Mouse (Mus musculus) MEL (cell line): ENCODE results near the gene Stag2. TPM values are rescaled to one million over a fixed set of nuclear protein-coding genes. Genes with fewer than 3 reads are reported as not detected.

Experiments
- DNase-seq: peaks from one replicate; pipeline ENCODE4 v3.0.0; 2011; ENCODE audit warnings: low read depth, low spot score
- H3K27ac ChIP-seq: 2 replicates; pipeline ENCODE4 v1.5.1; 2012; ENCODE audit warnings: low read depth, mild to moderate bottlenecking, control low read depth, low read length, moderate library complexity; ENCODE audit not compliant: control insufficient read depth
- H3K27me3 ChIP-seq, 2 experiments: fragments of 150-350 bp in 1 of 2; sonication (generic) in 1 of 2; 2 replicates each; pipeline ENCODE4 v1.6.1; 2012; ENCODE audit warnings: low read length in 2 of 2, mild to moderate bottlenecking in 2 of 2, improper control_type of control experiment in 1 of 2, moderate library complexity in 1 of 2; ENCODE audit not compliant: insufficient read depth in 2 of 2, control insufficient read depth in 1 of 2
- H3K36me3 ChIP-seq, 2 experiments: 2 replicates each; pipeline ENCODE4 v1.6.1; 2012 to 2014; ENCODE audit warnings: low read length in 2 of 2, improper control_type of control experiment in 1 of 2, inconsistent platforms in 1 of 2, mild to moderate bottlenecking in 1 of 2; ENCODE audit not compliant: insufficient read depth in 2 of 2, control insufficient read depth in 1 of 2
- H3K4me1 ChIP-seq, 2 experiments: fragments of 150-350 bp in 1 of 2; sonication (generic) in 1 of 2; 2 replicates each; pipeline ENCODE4 v1.6.1; 2012; ENCODE audit warnings: low read length in 2 of 2, improper control_type of control experiment in 1 of 2, mild to moderate bottlenecking in 1 of 2; ENCODE audit not compliant: insufficient read depth in 2 of 2, control insufficient read depth in 1 of 2
- H3K4me3 ChIP-seq, 2 experiments: fragments of 150-350 bp in 1 of 2; sonication (generic) in 1 of 2; 2 replicates each; pipeline ENCODE4 v1.5.1; 2012; ENCODE audit warnings: low read depth in 2 of 2, low read length in 2 of 2, mild to moderate bottlenecking in 2 of 2, moderate library complexity in 2 of 2, control low read depth in 1 of 2, improper control_type of control experiment in 1 of 2; ENCODE audit not compliant: control insufficient read depth in 1 of 2, insufficient read depth in 1 of 2
- H3K79me2 ChIP-seq: 2 replicates; pipeline ENCODE4 v1.6.1; 2012; ENCODE audit warnings: mild to moderate bottlenecking, low read length, moderate library complexity; ENCODE audit not compliant: control insufficient read depth, poor library complexity, insufficient read depth
- H3K9ac ChIP-seq: 2 replicates; pipeline ENCODE4 v1.6.1; 2012; ENCODE audit warnings: low read depth, mild to moderate bottlenecking, control low read depth, low read length, moderate library complexity; ENCODE audit not compliant: control insufficient read depth, poor library complexity, severe bottlenecking
- H3K9me3 ChIP-seq: fragments of 150-350 bp; sonication (generic); replicated peaks from 2 replicates; pipeline ENCODE4 v1.6.1; 2012; ENCODE audit warnings: mild to moderate bottlenecking, low read length, improper control_type of control experiment, moderate library complexity; ENCODE audit not compliant: insufficient read depth
- CHD1 ChIP-seq: IDR thresholded peaks from 2 replicates; pipeline ENCODE4 v1.6.1; 2012; ENCODE audit warnings: low read depth, mild to moderate bottlenecking, inconsistent platforms, low read length, improper control_type of control experiment
- CHD2 ChIP-seq: IDR thresholded peaks from 2 replicates; pipeline ENCODE4 v1.6.1; 2011; ENCODE audit warnings: low read length, improper control_type of control experiment
- E2F4 ChIP-seq: IDR thresholded peaks from 2 replicates; pipeline ENCODE4 v1.6.1; 2011; ENCODE audit warnings: low read depth, low read length, improper control_type of control experiment, borderline replicate concordance
- ELF1 ChIP-seq: IDR thresholded peaks from 2 replicates; pipeline ENCODE4 v1.6.1; 2014; ENCODE audit warnings: low read depth, mild to moderate bottlenecking, inconsistent platforms, low read length, improper control_type of control experiment, moderate library complexity
- EP300 ChIP-seq, 2 experiments: IDR thresholded peaks; 2 replicates each; pipeline ENCODE4 v1.6.1; 2011; ENCODE audit warnings: improper control_type of control experiment in 2 of 2, low read length in 2 of 2, low read depth in 1 of 2, mild to moderate bottlenecking in 1 of 2
- ETS1 ChIP-seq: IDR thresholded peaks from 2 replicates; pipeline ENCODE4 v1.6.1; 2012; ENCODE audit warnings: low read depth, mild to moderate bottlenecking, inconsistent platforms, low read length, improper control_type of control experiment, moderate library complexity
- GABPA ChIP-seq: IDR thresholded peaks from 2 replicates; pipeline ENCODE4 v1.6.1; 2012; ENCODE audit warnings: low read depth, mild to moderate bottlenecking, inconsistent platforms, low read length, improper control_type of control experiment, moderate library complexity
- GATA1 ChIP-seq: IDR thresholded peaks from 2 replicates; pipeline ENCODE4 v1.6.1; 2011; ENCODE audit warnings: low read depth, low read length, improper control_type of control experiment
- KAT2A ChIP-seq: conservative IDR thresholded peaks from 2 replicates; pipeline ENCODE4 v1.6.1; 2012; ENCODE audit warnings: low read depth, low read length, improper control_type of control experiment, inconsistent platforms
- MAFK ChIP-seq: IDR thresholded peaks from 2 replicates; pipeline ENCODE4 v1.6.1; 2011; ENCODE audit warnings: low read depth, mild to moderate bottlenecking, low read length, improper control_type of control experiment, borderline replicate concordance
- MAX ChIP-seq: IDR thresholded peaks from 2 replicates; pipeline ENCODE4 v1.6.1; 2011; ENCODE audit warnings: low read length, improper control_type of control experiment
- NELFE ChIP-seq: IDR thresholded peaks from 2 replicates; pipeline ENCODE4 v1.6.1; 2011; ENCODE audit warnings: low read depth, low read length, improper control_type of control experiment
- NRF1 ChIP-seq: IDR thresholded peaks from 2 replicates; pipeline ENCODE4 v1.6.1; 2014; ENCODE audit warnings: low read depth, mild to moderate bottlenecking, inconsistent platforms, low read length, improper control_type of control experiment, moderate library complexity; ENCODE audit not compliant: poor library complexity, insufficient read depth, severe bottlenecking
- POLR2A ChIP-seq, 2 experiments: IDR thresholded peaks; 2 replicates each; pipeline ENCODE4 v1.6.1; 2011 to 2012; ENCODE audit warnings: low read length in 2 of 2, mild to moderate bottlenecking in 2 of 2, control low read depth in 1 of 2, improper control_type of control experiment in 1 of 2, low read depth in 1 of 2, moderate library complexity in 1 of 2; ENCODE audit not compliant: control insufficient read depth in 1 of 2, insufficient read depth in 1 of 2, poor library complexity in 1 of 2
- RCOR1 ChIP-seq: IDR thresholded peaks from 2 replicates; pipeline ENCODE4 v1.6.1; 2012; ENCODE audit warnings: low read depth, mild to moderate bottlenecking, inconsistent platforms, low read length, improper control_type of control experiment
- SIN3A ChIP-seq: IDR thresholded peaks from 2 replicates; pipeline ENCODE4 v1.6.1; 2012; ENCODE audit warnings: low read length, improper control_type of control experiment, inconsistent platforms
- SMC3 ChIP-seq: IDR thresholded peaks from 2 replicates; pipeline ENCODE4 v1.6.1; 2011; ENCODE audit warnings: low read depth, low read length, improper control_type of control experiment
- UBTF ChIP-seq: IDR thresholded peaks from 2 replicates; pipeline ENCODE4 v1.6.1; 2012; ENCODE audit warnings: low read depth, mild to moderate bottlenecking, inconsistent platforms, low read length, improper control_type of control experiment, moderate library complexity, borderline replicate concordance; ENCODE audit not compliant: insufficient read depth
- ZKSCAN1 ChIP-seq: IDR thresholded peaks from 2 replicates; pipeline ENCODE4 v1.6.1; 2012; ENCODE audit warnings: low read depth, mild to moderate bottlenecking, inconsistent platforms, low read length, improper control_type of control experiment, moderate library complexity
- ZNF384 ChIP-seq: IDR thresholded peaks from 2 replicates; pipeline ENCODE4 v1.6.1; 2012; ENCODE audit warnings: low read depth, mild to moderate bottlenecking, inconsistent platforms, low read length, improper control_type of control experiment
- polyA plus RNA-seq, 2 experiments: library from polyadenylated mRNA; stranded (reverse) in 1 of 2; unstranded in 1 of 2; fragments of >175 nt in 1 of 2; fragments of >200 nt in 1 of 2; gene quantifications; 2 replicates each; pipeline versions ENCODE4 v1.2.1 to v1.2.4; 2012; ENCODE audit warnings: low replicate concordance in 2 of 2, low read depth in 1 of 2; ENCODE audit not compliant: insufficient read length in 2 of 2, insufficient read depth in 1 of 2, missing spikeins in 1 of 2
- total RNA-seq: library from RNA; depleted of rRNA; stranded (reverse); fragments of 300-350 nt; gene quantifications from 2 replicates; pipeline ENCODE4 v1.2.3, GENCODE M21; 2012

Stag2 gene
- total and polyA plus RNA-seq, 3 experiments = 18.0 to 22.9 TPM; not detected in 1

- no peak for TF ChIP-seq GATA1
- TF ChIP-seq CHD1 = no peak
- no peak for TF ChIP-seq MAFK
- no peak for TF ChIP-seq POLR2A (IDR thresholded peaks at IDR 0.05; ENCODE audit: control insufficient read depth in 1 of 2, insufficient read depth in 1 of 2, low read depth in 1 of 2, low read length in 2 of 2, poor library complexity in 1 of 2)
- TF ChIP-seq KAT2A = no peak
- TF ChIP-seq GABPA = no peak
- TF ChIP-seq ETS1 = no peak
- TF ChIP-seq SMC3 = no peak
- TF ChIP-seq NRF1 = no peak
- no peak for TF ChIP-seq UBTF
- no peak for TF ChIP-seq ZNF384
- TF ChIP-seq ELF1 = no peak
- no peak for TF ChIP-seq NELFE
- no peak for TF ChIP-seq ZKSCAN1
- TF ChIP-seq E2F4 = no peak
- TF ChIP-seq MAX = no peak
- TF ChIP-seq SIN3A = no peak
- no peaks in the 10 kb centered on the region for H3K27me3 ChIP-seq
- no peaks in the 10 kb centered on the region for H3K79me2 ChIP-seq
- no peaks in the 10 kb centered on the region for H3K9me3 ChIP-seq
- no peak overlapping the region for H3K4me3 ChIP-seq
- H3K4me1 ChIP-seq = no peaks in the 10 kb centered on the region
- no peak overlapping the region for H3K27ac ChIP-seq
- no peak for DNase-seq
- H3K9ac ChIP-seq = no peak overlapping the region
- no peaks in the 10 kb centered on the region for H3K36me3 ChIP-seq
Measured at GRCm38 (mm10) chrX:42320424-42320823, 171.3 kb downstream of the Stag2 start.

GRCm38 (mm10) chrX:42321200-42321773 lies 172.2 kb downstream of the Stag2 start:
- Histone ChIP-seq H3K36me3 (no peaks in the 10 kb centered on the region), H3K4me3 (no peak overlapping the region), H3K27me3 (no peaks in the 10 kb centered on the region), H3K4me1 (no peaks in the 10 kb centered on the region), H3K79me2 (no peaks in the 10 kb centered on the region), H3K9ac (no peak overlapping the region), H3K9me3 (no peaks in the 10 kb centered on the region), H3K27ac (no peak overlapping the region)
- no peak for DNase-seq
- no peak for TF ChIP-seq RCOR1
- no peak for TF ChIP-seq ETS1
- TF ChIP-seq ZKSCAN1 = no peak
- no peak for TF ChIP-seq ELF1
- TF ChIP-seq CHD2 = no peak
- TF ChIP-seq EP300 (IDR thresholded peaks at IDR 0.05; ENCODE audit: low read depth in 1 of 2, low read length in 2 of 2) = no peak
